Mouse (Mus musculus): Measurements from ENCODE around the gene Galnt5.

Galnt5 gene

GRCm38 (mm10) chr2:57997752-57998430 is at the start of gene Galnt5:
TSS of gene Galnt5 (plus strand) at chr2:57997884.
- no peak for DNase-seq (ENCODE audit: low spot score in 2 of 2)

GRCm38 (mm10) chr2:57951620-57952019 is 46.1 kb upstream of the Galnt5 start:
- DNase-seq (ENCODE audit: low spot score in 2 of 2) = no peak

DNA sequence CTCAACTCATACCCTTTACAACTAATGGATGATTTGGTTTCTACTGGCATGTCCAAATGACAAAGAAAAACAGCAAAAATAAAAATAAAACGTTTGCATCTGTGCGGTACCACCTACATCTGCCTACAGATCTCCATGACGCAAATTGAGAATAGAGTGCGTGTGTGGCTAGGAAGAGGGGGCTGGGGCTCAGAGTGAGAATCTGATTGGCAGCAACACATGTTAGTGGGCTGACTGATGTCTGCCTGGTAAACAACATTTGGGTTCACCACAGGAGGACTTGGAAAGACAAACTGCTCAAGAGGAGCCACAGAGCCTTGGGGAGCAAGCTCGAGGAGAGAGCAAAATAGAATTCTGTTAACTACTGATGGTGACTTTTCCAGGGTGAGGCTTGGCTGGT is 36.9 kb upstream of the Galnt5 start:
- peak in 1 of 2 experiments; percentile 9 for DNase-seq (ENCODE audit: low spot score in 2 of 2)

GRCm38 (mm10) chr2:57982248-57982647 is 15.4 kb upstream of the Galnt5 start:
- no peak for DNase-seq (ENCODE audit: low spot score in 2 of 2)

GRCm38 (mm10) chr2:57991084-57991483 is 6.6 kb upstream of the Galnt5 start:
- no peak for DNase-seq (ENCODE audit: low spot score in 2 of 2)

DNA sequence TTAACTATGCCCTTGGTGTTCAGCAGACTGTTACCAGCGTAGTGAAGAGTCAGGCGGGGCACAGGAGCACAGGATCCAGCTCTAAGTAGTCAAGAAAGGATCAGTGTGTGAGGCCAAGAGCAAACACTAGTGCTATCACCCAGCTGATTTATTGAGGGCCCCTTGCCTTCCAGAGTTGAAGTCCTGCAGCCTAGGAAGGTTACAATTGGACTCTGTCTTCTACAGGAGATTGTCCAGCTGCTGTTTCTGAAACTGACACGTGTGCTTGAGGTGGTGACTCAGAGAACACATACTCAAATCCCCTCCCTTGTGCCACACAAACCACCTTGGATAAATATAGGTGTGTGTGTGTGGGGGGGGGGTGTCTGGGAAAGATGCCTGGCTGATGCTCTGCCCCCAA is 3.8 kb downstream of the Galnt5 start:
- DNase-seq (ENCODE audit: low spot score in 2 of 2) = no peak

- no peak for DNase-seq (ENCODE audit: low spot score in 2 of 2)
Observed at GRCm38 (mm10) chr2:58007081-58007480, 9.4 kb downstream of the Galnt5 start.

GRCm38 (mm10) chr2:58023556-58023955 is 25.9 kb downstream of the Galnt5 start:
- DNase-seq (ENCODE audit: low spot score in 2 of 2) = no peak

DNA sequence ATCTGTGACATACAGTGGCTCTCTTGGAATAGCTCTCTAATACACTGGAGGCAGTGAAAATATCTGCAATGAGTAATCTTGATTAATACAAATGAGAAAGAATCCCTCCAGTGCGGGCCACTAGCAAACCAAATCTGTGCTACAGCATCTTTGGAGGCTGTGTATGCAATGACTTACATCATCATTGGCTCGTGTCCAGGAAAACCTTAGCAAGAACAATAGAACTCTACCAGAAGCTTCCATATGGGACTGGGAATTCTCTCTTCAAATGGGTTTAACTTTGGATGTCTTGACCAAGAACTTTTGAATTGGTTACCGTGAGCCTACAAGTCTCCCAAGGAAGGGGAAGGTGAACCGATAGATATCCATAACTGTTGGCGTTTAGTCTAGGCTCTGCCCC is 29.1 kb downstream of the Galnt5 start:
- DNase-seq (ENCODE audit: low spot score in 2 of 2) = no peak

GRCm38 (mm10) chr2:58029404-58029803 is 31.7 kb downstream of the Galnt5 start:
- DNase-seq (ENCODE audit: low spot score in 2 of 2) = no peak

- no peak for DNase-seq (ENCODE audit: low spot score in 2 of 2)
Observed at GRCm38 (mm10) chr2:58031431-58031830, 33.7 kb downstream of the Galnt5 start.

GRCm38 (mm10) chr2:58035635-58036034 is 38.0 kb downstream of the Galnt5 start:
- DNase-seq (ENCODE audit: low spot score in 2 of 2) = no peak

GRCm38 (mm10) chr2:58036926-58037325 is 39.2 kb downstream of the Galnt5 start:
- no peak for DNase-seq (ENCODE audit: low spot score in 2 of 2)

GRCm38 (mm10) chr2:58041867-58042266 is 44.2 kb downstream of the Galnt5 start:
- DNase-seq (ENCODE audit: low spot score in 2 of 2) = peak; percentile 14 to 30

GRCm38 (mm10) chr2:58052821-58053581 is 55.3 kb downstream of the Galnt5 start, which contains the start of gene Ermn:
TSS of gene Ermn (minus strand) at chr2:58052864.
- peak; percentile 37 to 39 for DNase-seq (ENCODE audit: low spot score in 2 of 2)

- DNase-seq (ENCODE audit: low spot score in 2 of 2) = peak in 1 of 2 experiments; percentile 80
Observed at GRCm38 (mm10) chr2:58055383-58055782, 57.7 kb downstream of the Galnt5 start.

DNA sequence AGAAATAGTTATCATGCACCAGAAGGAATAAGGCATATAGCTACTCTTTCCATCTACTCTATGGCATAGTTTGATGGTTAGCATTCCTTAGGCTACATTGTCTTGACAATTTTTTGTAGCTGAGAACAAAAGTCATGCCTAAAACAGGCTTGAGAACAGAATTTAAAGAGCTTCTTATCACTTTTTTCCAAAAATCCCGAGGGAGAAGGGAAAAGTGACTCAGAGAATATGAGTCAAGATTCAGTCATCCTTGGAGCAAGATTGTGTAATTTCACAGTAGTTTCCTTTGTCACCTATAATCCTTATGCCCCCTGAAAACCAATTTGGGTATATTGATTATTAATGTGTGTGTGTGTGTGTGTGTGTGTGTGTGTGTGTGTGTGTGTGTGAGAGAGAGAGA is 82.2 kb downstream of the Galnt5 start:
- no peak for DNase-seq (ENCODE audit: low spot score in 2 of 2)

DNA sequence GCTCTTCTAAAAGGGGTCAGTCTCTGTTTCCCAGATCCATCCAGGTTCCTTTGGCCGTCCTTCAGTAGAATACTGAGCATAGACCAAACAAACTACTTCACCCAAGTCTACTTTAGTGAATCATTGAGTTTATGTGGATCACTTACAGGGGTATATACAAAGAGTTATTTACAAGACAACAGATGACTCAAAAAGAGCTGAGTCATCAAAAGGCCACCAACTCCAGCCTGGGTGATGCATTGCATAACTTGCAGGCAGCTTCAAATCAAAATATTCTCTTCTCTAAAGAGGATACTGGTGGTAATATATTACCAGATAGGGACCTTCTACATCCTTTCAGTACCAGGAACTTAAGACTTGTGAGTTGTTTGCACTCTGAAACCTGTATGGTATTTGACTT is 88.7 kb downstream of the Galnt5 start:
- DNase-seq (ENCODE audit: low spot score in 2 of 2) = no peak

GRCm38 (mm10) chr2:58094818-58095217 is 97.1 kb downstream of the Galnt5 start:
- DNase-seq (ENCODE audit: low spot score in 2 of 2) = no peak

Data from left cerebral cortex, adult 9 months (tissue).